Mouse (Mus musculus): ENCODE data around the gene Spindoc. TPM values are rescaled to one million over a fixed set of nuclear protein-coding genes. Genes with fewer than 3 reads are reported as not detected.

Gene Spindoc
- total and polyA plus RNA-seq, 3 experiments: 9.0 to 21.7 (median 10.6) TPM

GRCm38 (mm10) chr19:7304801-7305200 lies 78.0 kb downstream of the Spindoc start:
- in situ Hi-C loops (cut with MboI; ENCODE audit: low pct_ligation_motif_present, low pct_unique_long_range_greater_than_20kb, low sequenced_read_pairs) (no loop called here), dilution Hi-C loops (cut with MboI; ENCODE audit: extremely low pct_ligation_motif_present, extremely low pct_unique_long_range_greater_than_20kb, low sequenced_read_pairs) (no loop called here)
- no peak overlapping the region for H3K9ac ChIP-seq (ENCODE audit: insufficient read depth, low read depth)
- H3K9me3 ChIP-seq (replicated peaks; ENCODE audit: low read length): no peaks in the 10 kb centered on the region
- DNase-seq (ENCODE audit: extremely low read depth): no peak
- H3K27ac ChIP-seq (ENCODE audit: insufficient read depth, low read depth): no peak overlapping the region
- H3K4me1 ChIP-seq (ENCODE audit: control insufficient read depth in 1 of 2, insufficient read depth in 2 of 2): peaks cover 5 to 73% of the 10 kb centered on the region in 2 experiments; a peak in 3 of 4 replicates
- H3K36me3 ChIP-seq (replicated peaks in 1 of 2; ENCODE audit: control insufficient read depth in 1 of 2, insufficient read depth in 1 of 2, low read length in 1 of 2): peaks cover 0 to 69% of the 10 kb centered on the region in 2 experiments
- TF ChIP-seq ETS1 (conservative IDR thresholded peaks at IDR 0.05; ENCODE audit: low read depth, low read length): no peak
- H3K4me2 ChIP-seq (ENCODE audit: insufficient read depth, low read depth, poor library complexity, severe bottlenecking): no peak overlapping the region
- H3K27me3 ChIP-seq (replicated peaks): no peaks in the 10 kb centered on the region
- peaks cover 5% of the 10 kb centered on the region for H3K79me2 ChIP-seq (replicated peaks; ENCODE audit: control insufficient read depth, extremely low read depth, insufficient read depth, poor library complexity, severe bottlenecking)
- no peak overlapping the region for H3K4me3 ChIP-seq (replicated peaks in 1 of 3; ENCODE audit: low read depth in 2 of 3, low read length in 2 of 3, poor library complexity in 1 of 3)

Other genes starting within 250 kb of the Spindoc start
- 102 and 114 TPM in 2 replicates for gene Otub1, start 176.7 kb downstream of the Spindoc start, total RNA-seq (2012; rRNA removed)
- 115 and 119 TPM in 2 replicates for gene Otub1, start 176.7 kb downstream of the Spindoc start, total RNA-seq (2014; rRNA removed)
- gene Otub1, start 176.7 kb downstream of the Spindoc start, polyA plus RNA-seq (2012; ENCODE audit: insufficient read length, low read depth): 126 and 139 TPM in 2 replicates
- 797 and 822 TPM in 2 replicates for gene Cox8a, start 165.4 kb downstream of the Spindoc start, total RNA-seq (2012; rRNA removed)
- gene Cox8a, start 165.4 kb downstream of the Spindoc start, total RNA-seq (2014; rRNA removed): 275 and 326 TPM in 2 replicates
- gene Cox8a, start 165.4 kb downstream of the Spindoc start, polyA plus RNA-seq (2012; ENCODE audit: insufficient read length, low read depth): 617 and 896 TPM in 2 replicates
- 40.6 and 45.5 TPM in 2 replicates for gene Naa40, start 141.8 kb downstream of the Spindoc start, total RNA-seq (2012; rRNA removed)
- gene Naa40, start 141.8 kb downstream of the Spindoc start, total RNA-seq (2014; rRNA removed): 63.1 and 65.7 TPM in 2 replicates
- 61.2 and 69.3 TPM in 2 replicates for gene Naa40, start 141.8 kb downstream of the Spindoc start, polyA plus RNA-seq (2012; ENCODE audit: insufficient read length, low read depth)
- gene Rcor2, start 115.7 kb downstream of the Spindoc start, total RNA-seq (2012; rRNA removed): 12.0 and 13.3 TPM in 2 replicates
- 9.2 and 10.3 TPM in 2 replicates for gene Rcor2, start 115.7 kb downstream of the Spindoc start, total RNA-seq (2014; rRNA removed)
- 22.8 and 28.2 TPM in 2 replicates for gene Rcor2, start 115.7 kb downstream of the Spindoc start, polyA plus RNA-seq (2012; ENCODE audit: insufficient read length, low read depth)
- gene Mark2, start 41.1 kb downstream of the Spindoc start, total RNA-seq (2012; rRNA removed): 19.0 and 20.6 TPM in 2 replicates
- gene Mark2, start 41.1 kb downstream of the Spindoc start, total RNA-seq (2014; rRNA removed): 6.3 and 8.1 TPM in 2 replicates
- gene Mark2, start 41.1 kb downstream of the Spindoc start, polyA plus RNA-seq (2012; ENCODE audit: insufficient read length, low read depth): 33.4 and 34.4 TPM in 2 replicates
- gene 2700081O15Rik, start 34.6 kb upstream of the Spindoc start, total RNA-seq (2012; rRNA removed): 9.8 and 10.5 TPM in 2 replicates
- gene 2700081O15Rik, start 34.6 kb upstream of the Spindoc start, total RNA-seq (2014; rRNA removed): 7.1 and 7.2 TPM in 2 replicates
- gene 2700081O15Rik, start 34.6 kb upstream of the Spindoc start, polyA plus RNA-seq (2012; ENCODE audit: insufficient read length, low read depth): 12.2 and 12.3 TPM in 2 replicates
- gene Rtn3, start 100.3 kb upstream of the Spindoc start, total RNA-seq (2012; rRNA removed): 29.0 and 32.7 TPM in 2 replicates
- gene Rtn3, start 100.3 kb upstream of the Spindoc start, total RNA-seq (2014; rRNA removed): 33.0 and 39.1 TPM in 2 replicates
- 97.5 and 102 TPM in 2 replicates for gene Rtn3, start 100.3 kb upstream of the Spindoc start, polyA plus RNA-seq (2012; ENCODE audit: insufficient read length, low read depth)
- 7.3 and 9.2 TPM in 2 replicates for gene Atl3, start 111.0 kb upstream of the Spindoc start, total RNA-seq (2012; rRNA removed)
- gene Atl3, start 111.0 kb upstream of the Spindoc start, total RNA-seq (2014; rRNA removed): 17.5 and 19.8 TPM in 2 replicates
- gene Atl3, start 111.0 kb upstream of the Spindoc start, polyA plus RNA-seq (2012; ENCODE audit: insufficient read length, low read depth): 11.3 and 14.3 TPM in 2 replicates
- gene Pla2g16, start 174.5 kb upstream of the Spindoc start, total RNA-seq (2012; rRNA removed): 19.9 and 28.2 TPM in 2 replicates
- 17.9 and 19.5 TPM in 2 replicates for gene Pla2g16, start 174.5 kb upstream of the Spindoc start, total RNA-seq (2014; rRNA removed)
- 12.5 and 15.4 TPM in 2 replicates for gene Pla2g16, start 174.5 kb upstream of the Spindoc start, polyA plus RNA-seq (2012; ENCODE audit: insufficient read length, low read depth)
- gene Lgals12, start 224.2 kb upstream of the Spindoc start, total RNA-seq (2012; rRNA removed): not detected in 2 replicates
- gene Lgals12, start 224.2 kb upstream of the Spindoc start, total RNA-seq (2014; rRNA removed): not detected in 2 replicates
- gene Lgals12, start 224.2 kb upstream of the Spindoc start, polyA plus RNA-seq (2012; ENCODE audit: insufficient read length, low read depth): not detected in 2 replicates
- not detected in 2 replicates for gene Hrasls5, start 229.5 kb upstream of the Spindoc start, total RNA-seq (2012; rRNA removed)
- gene Hrasls5, start 229.5 kb upstream of the Spindoc start, total RNA-seq (2014; rRNA removed): not detected in 2 replicates
- gene Hrasls5, start 229.5 kb upstream of the Spindoc start, polyA plus RNA-seq (2012; ENCODE audit: insufficient read length, low read depth): not detected in 2 replicates

All from CH12.LX (cell line).